Mouse (Mus musculus) inflammation-experienced regulatory T-cells, adult 16 weeks (primary cell): ENCODE results near the gene Mfsd7a. TPM values are rescaled to one million over a fixed set of nuclear protein-coding genes. Genes with fewer than 3 reads are reported as not detected.

Experiments used
- polyA plus RNA-seq: library from polyadenylated mRNA; unstranded; fragments of 100-300 nt; shearing (Covaris generic); gene quantifications from one replicate; pipeline ENCODE4 v1.2.1, GENCODE M21; 2017

Mfsd7a gene
- not detected for polyA plus RNA-seq

DNA sequence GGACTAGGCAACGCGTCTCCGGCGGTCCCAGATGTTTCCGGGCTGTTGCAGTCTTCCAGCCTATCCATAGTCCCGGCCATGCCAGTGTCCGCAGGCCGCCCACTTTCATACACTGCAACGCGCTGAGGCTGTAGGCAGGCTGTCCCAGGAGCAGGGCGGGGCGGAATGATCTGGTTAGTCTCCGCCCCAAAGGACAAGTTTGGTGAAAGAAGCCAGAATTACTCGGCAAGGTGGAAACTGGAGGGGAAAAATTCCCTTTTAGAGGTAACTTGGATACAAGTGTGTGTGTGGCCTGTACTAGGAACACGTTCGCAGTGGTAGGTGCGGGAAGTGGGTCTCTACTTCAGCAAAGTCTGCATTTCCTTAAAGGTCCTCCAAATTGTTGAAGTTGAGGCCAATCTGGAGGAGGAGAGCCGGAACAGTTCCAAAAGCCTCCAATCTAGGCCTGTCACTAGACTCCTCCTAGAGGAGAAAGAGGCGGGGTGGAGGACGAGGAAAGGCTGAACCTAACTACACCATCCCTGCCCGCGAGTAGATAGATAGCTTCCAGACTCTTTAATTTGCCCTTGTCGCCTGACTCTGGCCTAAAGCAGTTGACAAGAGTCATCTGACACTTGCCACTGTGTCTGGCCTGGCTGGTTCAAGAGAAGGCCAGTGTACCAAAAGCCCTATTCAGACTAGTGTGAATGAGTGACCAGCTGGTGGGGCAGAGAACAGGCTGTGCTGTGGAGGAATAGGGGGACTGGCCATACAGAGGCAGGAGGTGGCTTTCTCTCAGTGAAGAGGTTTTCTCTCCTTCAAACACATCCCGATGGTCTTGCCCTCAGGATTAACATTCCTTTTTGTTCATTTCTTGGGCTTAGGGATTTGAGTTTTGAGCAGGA, at the start of gene Mfsd7a:
Gene Mfsd7a (minus strand): TSS at position 107 of the 884 bp plus-strand sequence.

DNA sequence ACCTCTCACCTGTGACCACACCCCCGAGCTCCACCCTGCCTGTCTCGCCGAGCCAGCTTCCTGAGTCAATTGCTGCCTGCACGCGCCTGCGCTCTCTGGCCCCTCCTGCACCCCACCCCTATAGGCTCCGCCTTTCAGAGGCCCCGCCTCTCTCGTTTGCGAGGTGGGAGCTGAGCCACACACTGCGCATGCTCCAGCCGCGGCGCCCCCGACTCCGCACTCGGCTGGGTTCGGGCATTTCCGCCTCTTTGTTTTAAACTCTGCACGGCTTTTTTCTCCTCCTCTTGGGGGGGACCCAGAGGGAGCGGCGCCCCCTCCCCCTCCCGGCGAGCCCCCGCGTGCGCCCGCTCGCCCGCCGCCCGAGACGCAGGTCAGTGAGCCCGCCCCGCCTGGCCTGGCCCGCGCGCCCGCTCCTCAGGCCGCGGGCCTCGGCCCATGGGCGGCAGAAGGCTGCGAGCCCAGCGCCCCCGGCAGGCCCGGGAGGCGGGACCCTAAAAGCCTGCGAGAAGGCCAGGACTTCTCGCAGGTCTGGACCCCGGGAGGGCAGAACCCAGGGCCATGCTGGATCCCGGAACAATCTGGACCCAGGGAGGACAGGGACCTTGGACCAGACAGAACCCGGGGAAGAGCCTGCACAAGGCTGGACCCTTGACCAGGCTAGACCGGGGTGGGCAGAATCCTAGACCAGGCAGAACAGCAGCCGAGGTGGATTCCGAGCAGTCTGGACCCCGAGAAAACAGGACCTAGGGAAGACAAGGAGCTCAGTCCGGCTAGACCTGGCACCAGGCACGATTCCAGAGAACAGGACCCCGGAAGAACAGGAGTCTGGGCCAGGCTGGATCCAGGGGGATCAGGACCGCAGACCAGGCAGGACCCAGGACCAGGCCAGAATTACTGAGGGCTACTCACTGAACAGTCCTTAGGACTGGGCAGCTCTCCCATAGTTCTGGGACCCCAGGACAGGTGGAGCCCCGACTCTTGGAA, 12.7 kb upstream of the Mfsd7a start, which contains the start of gene Pcgf3:
Gene Pcgf3 (plus strand): TSS at position 151 of the 984 bp plus-strand sequence.

DNA sequence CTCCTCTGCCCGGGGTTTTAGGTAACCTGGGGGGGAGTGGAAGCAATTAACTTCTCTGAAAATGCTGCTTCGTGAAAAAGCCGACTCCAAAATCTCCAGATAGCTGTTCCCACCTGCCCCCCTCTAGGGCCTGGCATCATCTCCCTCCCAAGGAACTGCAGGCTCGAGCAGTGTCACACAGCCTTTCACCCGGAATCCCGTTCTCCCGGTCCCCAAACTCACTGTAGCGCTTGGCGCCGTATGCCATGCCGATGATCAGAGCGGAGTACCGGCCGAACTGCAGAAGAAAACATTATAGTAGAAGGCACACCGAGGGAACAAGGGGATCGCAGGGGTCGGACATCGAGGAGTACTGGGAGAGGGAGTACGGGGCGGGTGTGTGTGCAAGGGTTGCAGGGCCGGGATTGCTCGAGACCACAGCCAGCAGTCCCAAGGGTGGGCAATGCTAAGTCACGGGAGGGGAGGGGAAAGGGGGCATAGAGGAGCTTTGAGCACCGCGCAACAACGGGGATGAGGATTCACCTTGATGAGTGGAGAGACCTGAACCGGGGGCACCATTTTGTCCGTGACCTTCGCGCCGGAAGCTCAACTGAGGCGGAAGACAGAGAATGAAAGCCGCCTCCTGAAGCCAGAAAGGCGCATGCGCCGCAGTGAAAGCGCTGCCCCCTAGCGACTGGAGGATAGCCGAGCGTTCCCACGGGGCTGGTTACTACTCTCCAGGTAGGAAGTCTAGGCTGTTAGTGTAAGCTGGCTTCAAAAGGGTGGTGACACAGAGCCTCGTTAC, 14.7 kb downstream of the Mfsd7a start, which contains the start of gene Atp5k:
Gene Atp5k (minus strand): TSS at position 645 of the 784 bp plus-strand sequence.

Other genes with a start within 250 kb of the Mfsd7a start
- 46.4 TPM for gene Dr1, start 180.0 kb downstream of the Mfsd7a start, polyA plus RNA-seq
- 7.4 TPM for gene Pigg, start 136.3 kb downstream of the Mfsd7a start, polyA plus RNA-seq
- gene Gm42517, start 81.0 kb downstream of the Mfsd7a start, polyA plus RNA-seq: not detected
- 2.7 TPM for gene Pde6b, start 60.5 kb downstream of the Mfsd7a start, polyA plus RNA-seq
- gene Atp5k, start 14.4 kb downstream of the Mfsd7a start, polyA plus RNA-seq: 192 TPM
- 18.8 TPM for gene Pcgf3, start 12.3 kb upstream of the Mfsd7a start, polyA plus RNA-seq
- not detected for gene Cplx1, start 101.1 kb upstream of the Mfsd7a start, polyA plus RNA-seq
- gene Gak, start 180.9 kb upstream of the Mfsd7a start, polyA plus RNA-seq: 164 TPM
- 52.3 TPM for gene Tmem175, start 180.9 kb upstream of the Mfsd7a start, polyA plus RNA-seq
- gene Idua, start 211.4 kb upstream of the Mfsd7a start, polyA plus RNA-seq: 56.8 TPM
- gene Dgkq, start 220.8 kb upstream of the Mfsd7a start, polyA plus RNA-seq: 23.2 TPM
- gene Slc26a1, start 226.7 kb upstream of the Mfsd7a start, polyA plus RNA-seq: 0.10 TPM
- gene Fgfrl1, start 243.5 kb upstream of the Mfsd7a start, polyA plus RNA-seq: not detected